Mouse (Mus musculus): ENCODE measurements around the gene Prmt8. TPM values are rescaled to one million over a fixed set of nuclear protein-coding genes. Genes with fewer than 3 reads are reported as not detected.

Gene Prmt8
- polyA plus RNA-seq, 1 experiment from 2014 or later: not detected

GRCm38 (mm10) chr6:127742290-127742689, 27.0 kb downstream of the Prmt8 start:
- H3K9me3 ChIP-seq (ENCODE audit: low read length): no peaks in the 10 kb centered on the region
- ATAC-seq (ENCODE audit: low FRiP score, low TSS enrichment): no peak
- no peaks in the 10 kb centered on the region for H3K4me1 ChIP-seq (ENCODE audit: insufficient read depth, low read length)
- H3K9ac ChIP-seq (replicated peaks; ENCODE audit: low read length): no peak overlapping the region
- H3K4me3 ChIP-seq (ENCODE audit: low read length): no peak overlapping the region
- H3K27ac ChIP-seq (ENCODE audit: low read length): no peak overlapping the region
- WGBS: 84% methylated on average over 12 of the region's 12 CpGs
- H3K36me3 ChIP-seq (ENCODE audit: insufficient read depth, low read length): no peaks in the 10 kb centered on the region
- no peak overlapping the region for H3K4me2 ChIP-seq (replicated peaks; ENCODE audit: low read depth, low read length)
- no peaks in the 10 kb centered on the region for H3K27me3 ChIP-seq (ENCODE audit: insufficient read depth, low read length)

GRCm38 (mm10) chr6:127741162-127741561, 28.1 kb downstream of the Prmt8 start:
- 88% methylated on average over 6 of the region's 6 CpGs for WGBS
- no peak for ATAC-seq (ENCODE audit: low FRiP score, low TSS enrichment)
- H3K9ac ChIP-seq (replicated peaks; ENCODE audit: low read length): no peak overlapping the region
- H3K4me3 ChIP-seq (ENCODE audit: low read length): no peak overlapping the region
- H3K4me2 ChIP-seq (replicated peaks; ENCODE audit: low read depth, low read length): no peak overlapping the region
- H3K4me1 ChIP-seq (ENCODE audit: insufficient read depth, low read length): no peaks in the 10 kb centered on the region
- no peaks in the 10 kb centered on the region for H3K27me3 ChIP-seq (ENCODE audit: insufficient read depth, low read length)
- no peaks in the 10 kb centered on the region for H3K36me3 ChIP-seq (ENCODE audit: insufficient read depth, low read length)
- no peak overlapping the region for H3K27ac ChIP-seq (ENCODE audit: low read length)
- no peaks in the 10 kb centered on the region for H3K9me3 ChIP-seq (ENCODE audit: low read length)

GRCm38 (mm10) chr6:127740711-127741110, 28.6 kb downstream of the Prmt8 start:
- no peaks in the 10 kb centered on the region for H3K4me1 ChIP-seq (ENCODE audit: insufficient read depth, low read length)
- no peak overlapping the region for H3K27ac ChIP-seq (ENCODE audit: low read length)
- 78% methylated on average over 9 of the region's 9 CpGs for WGBS
- H3K4me3 ChIP-seq (ENCODE audit: low read length): no peak overlapping the region
- H3K27me3 ChIP-seq (ENCODE audit: insufficient read depth, low read length): no peaks in the 10 kb centered on the region
- no peak for ATAC-seq (ENCODE audit: low FRiP score, low TSS enrichment)
- no peak overlapping the region for H3K4me2 ChIP-seq (replicated peaks; ENCODE audit: low read depth, low read length)
- no peak overlapping the region for H3K9ac ChIP-seq (replicated peaks; ENCODE audit: low read length)
- no peaks in the 10 kb centered on the region for H3K9me3 ChIP-seq (ENCODE audit: low read length)
- H3K36me3 ChIP-seq (ENCODE audit: insufficient read depth, low read length): no peaks in the 10 kb centered on the region

GRCm38 (mm10) chr6:127739921-127740320, 29.4 kb downstream of the Prmt8 start:
- no peak overlapping the region for H3K27ac ChIP-seq (ENCODE audit: low read length)
- no peak overlapping the region for H3K4me3 ChIP-seq (ENCODE audit: low read length)
- WGBS: 65% methylated on average over 5 of the region's 5 CpGs
- no peak overlapping the region for H3K9ac ChIP-seq (replicated peaks; ENCODE audit: low read length)
- no peaks in the 10 kb centered on the region; the same call in 1 of the 2 replicates for H3K4me1 ChIP-seq (ENCODE audit: insufficient read depth, low read length)
- H3K4me2 ChIP-seq (replicated peaks; ENCODE audit: low read depth, low read length): no peak overlapping the region
- no peaks in the 10 kb centered on the region for H3K9me3 ChIP-seq (ENCODE audit: low read length)
- no peaks in the 10 kb centered on the region for H3K36me3 ChIP-seq (ENCODE audit: insufficient read depth, low read length)
- ATAC-seq (ENCODE audit: low FRiP score, low TSS enrichment): no peak
- no peaks in the 10 kb centered on the region for H3K27me3 ChIP-seq (ENCODE audit: insufficient read depth, low read length)

- Histone ChIP-seq H3K27me3 (ENCODE audit: insufficient read depth, low read length) (no peaks in the 10 kb centered on the region), H3K4me3 (ENCODE audit: low read length) (no peak overlapping the region), H3K27ac (ENCODE audit: low read length) (no peak overlapping the region), H3K9ac (replicated peaks; ENCODE audit: low read length) (no peak overlapping the region), H3K9me3 (ENCODE audit: low read length) (no peaks in the 10 kb centered on the region), H3K4me2 (replicated peaks; ENCODE audit: low read depth, low read length) (no peak overlapping the region), H3K4me1 (ENCODE audit: insufficient read depth, low read length) (no peaks in the 10 kb centered on the region; the same call in 1 of the 2 replicates), H3K36me3 (ENCODE audit: insufficient read depth, low read length) (no peaks in the 10 kb centered on the region)
- 40% methylated on average over 13 of the region's 13 CpGs for WGBS
- no peak for ATAC-seq (ENCODE audit: low FRiP score, low TSS enrichment)
Measured at GRCm38 (mm10) chr6:127735130-127735981, 33.9 kb downstream of the Prmt8 start.

- Histone ChIP-seq H3K4me3 (ENCODE audit: low read length) (no peak overlapping the region), H3K27ac (ENCODE audit: low read length) (no peak overlapping the region), H3K27me3 (ENCODE audit: insufficient read depth, low read length) (0 out of 2 replicates have a peak, but pooled peaks cover 2% of the 10 kb centered on the region), H3K9me3 (ENCODE audit: low read length) (no peaks in the 10 kb centered on the region), H3K4me1 (ENCODE audit: insufficient read depth, low read length) (0 out of 2 replicates have a peak, but pooled peaks cover 1% of the 10 kb centered on the region), H3K9ac (replicated peaks; ENCODE audit: low read length) (no peak overlapping the region), H3K4me2 (replicated peaks; ENCODE audit: low read depth, low read length) (no peak overlapping the region), H3K36me3 (ENCODE audit: insufficient read depth, low read length) (no peaks in the 10 kb centered on the region)
- ATAC-seq (ENCODE audit: low FRiP score, low TSS enrichment): no peak
- WGBS: 51% methylated on average over 8 of the region's 8 CpGs
Measured at GRCm38 (mm10) chr6:127723126-127723525, 46.1 kb downstream of the Prmt8 start.

GRCm38 (mm10) chr6:127719875-127720274, 49.4 kb downstream of the Prmt8 start:
- no peak for ATAC-seq (ENCODE audit: low FRiP score, low TSS enrichment)

GRCm38 (mm10) chr6:127717239-127718137, 51.8 kb downstream of the Prmt8 start:
- Histone ChIP-seq H3K27ac (ENCODE audit: low read length) (no peak overlapping the region), H3K36me3 (ENCODE audit: insufficient read depth, low read length) (no peaks in the 10 kb centered on the region), H3K27me3 (ENCODE audit: insufficient read depth, low read length) (0 out of 2 replicates have a peak, but pooled peaks cover 2% of the 10 kb centered on the region), H3K9ac (replicated peaks; ENCODE audit: low read length) (no peak overlapping the region), H3K9me3 (ENCODE audit: low read length) (no peaks in the 10 kb centered on the region), H3K4me2 (replicated peaks; ENCODE audit: low read depth, low read length) (peak overlapping the region; percentile 29; the same call in 1 of the 2 replicates), H3K4me1 (ENCODE audit: insufficient read depth, low read length) (peaks cover 13% of the 10 kb centered on the region; the same call in 1 of the 2 replicates), H3K4me3 (ENCODE audit: low read length) (no peak overlapping the region)
- ATAC-seq (ENCODE audit: low FRiP score, low TSS enrichment): peak; percentile 88
- 18% methylated on average over 21 of the region's 21 CpGs for WGBS

More at GRCm38 (mm10) chr6:127719875-127720274, 49.4 kb downstream of the Prmt8 start:
- Histone ChIP-seq H3K9me3 (ENCODE audit: low read length) (no peaks in the 10 kb centered on the region), H3K9ac (replicated peaks; ENCODE audit: low read length) (no peak overlapping the region), H3K4me2 (replicated peaks; ENCODE audit: low read depth, low read length) (no peak overlapping the region), H3K4me1 (ENCODE audit: insufficient read depth, low read length) (peaks cover 10% of the 10 kb centered on the region; the same call in 1 of the 2 replicates), H3K4me3 (ENCODE audit: low read length) (no peak overlapping the region), H3K36me3 (ENCODE audit: insufficient read depth, low read length) (no peaks in the 10 kb centered on the region), H3K27ac (ENCODE audit: low read length) (no peak overlapping the region), H3K27me3 (ENCODE audit: insufficient read depth, low read length) (0 out of 2 replicates have a peak, but pooled peaks cover 2% of the 10 kb centered on the region)
- 74% methylated on average over 14 of the region's 14 CpGs for WGBS

- 75% methylated on average over 5 of the region's 5 CpGs for WGBS
- H3K27ac ChIP-seq (ENCODE audit: low read length): no peak overlapping the region
- ATAC-seq (ENCODE audit: low FRiP score, low TSS enrichment): no peak
- no peak overlapping the region for H3K4me3 ChIP-seq (ENCODE audit: low read length)
- no peaks in the 10 kb centered on the region for H3K9me3 ChIP-seq (ENCODE audit: low read length)
- H3K36me3 ChIP-seq (ENCODE audit: insufficient read depth, low read length): no peaks in the 10 kb centered on the region
- peaks cover 13% of the 10 kb centered on the region; the same call in 1 of the 2 replicates for H3K4me1 ChIP-seq (ENCODE audit: insufficient read depth, low read length)
- H3K9ac ChIP-seq (replicated peaks; ENCODE audit: low read length): no peak overlapping the region
- 0 out of 2 replicates have a peak, but pooled peaks cover 2% of the 10 kb centered on the region for H3K27me3 ChIP-seq (ENCODE audit: insufficient read depth, low read length)
- H3K4me2 ChIP-seq (replicated peaks; ENCODE audit: low read depth, low read length): no peak overlapping the region
Measured at GRCm38 (mm10) chr6:127715428-127715827, 53.8 kb downstream of the Prmt8 start.

Measured in kidney, embryonic 16.5 days (tissue).